Mouse (Mus musculus) forelimb bud, embryonic 11.5 days (tissue): ENCODE data around the gene Grk6.
A peak's percentile ranks its signal among the peaks of the same experiment; 100 is the strongest.

Source experiments
- DNase-seq: peaks from one replicate; pipeline ENCODE4 v3.0.0-alpha.2; 2012; ENCODE audit warnings: low read depth, low spot score

The Grk6 gene

DNA sequence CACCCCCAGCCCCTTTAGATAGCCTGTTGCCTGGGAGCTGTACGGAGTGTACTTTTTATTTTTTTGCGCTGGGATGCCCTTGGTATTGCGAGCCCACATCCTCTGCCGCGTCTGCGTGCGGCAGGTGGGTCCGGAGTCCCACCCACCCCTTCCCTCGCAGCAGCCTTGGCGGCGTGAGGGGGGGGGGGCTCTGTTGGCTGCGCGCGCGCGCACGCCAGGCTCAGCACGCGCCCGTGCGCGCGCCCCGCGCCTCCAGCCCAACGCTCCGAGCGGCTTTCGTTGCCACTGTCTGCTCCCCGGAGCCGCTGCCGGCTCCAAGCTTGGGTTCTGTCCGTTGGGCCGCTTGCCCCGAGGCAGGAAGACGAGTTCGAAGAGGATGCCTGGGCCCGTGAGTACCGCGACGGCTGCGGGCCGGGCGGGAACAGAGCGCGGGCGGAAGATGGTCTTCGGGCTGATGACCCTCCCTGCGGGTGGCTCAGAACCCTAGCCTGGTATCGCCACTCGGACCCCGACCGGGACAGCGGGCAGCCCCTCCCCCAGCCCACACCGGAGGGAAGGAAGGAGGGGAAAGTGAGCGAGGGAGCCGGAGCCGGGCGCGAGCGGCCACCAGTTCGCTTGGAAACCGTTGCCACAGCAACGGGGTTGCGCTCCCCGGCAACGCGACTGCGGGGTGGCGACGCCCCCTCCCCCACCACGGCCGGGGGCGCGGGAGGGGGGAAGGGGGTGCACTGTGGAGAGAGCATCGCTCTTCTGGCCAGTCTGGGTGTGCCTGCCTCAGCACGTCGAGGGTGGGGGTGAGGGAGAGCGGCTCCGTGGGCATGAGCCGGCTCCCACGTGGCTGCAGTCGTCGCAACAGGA is 19.4 kb downstream of the Grk6 start, which contains the start of gene Prr7:
Gene Prr7 (plus strand): TSS at position 241 of the 858 bp plus-strand sequence.
- peak; percentile 67 for DNase-seq

GRCm38 (mm10) chr13:55465184-55465583 is 20.3 kb downstream of the Grk6 start:
- DNase-seq, result no peak

GRCm38 (mm10) chr13:55465830-55466440 is 21.1 kb downstream of the Grk6 start:
- no peak for DNase-seq

GRCm38 (mm10) chr13:55468851-55469560 is 24.1 kb downstream of the Grk6 start:
- no peak for DNase-seq

- DNase-seq, result no peak
Measured at GRCm38 (mm10) chr13:55470372-55470771, 25.5 kb downstream of the Grk6 start.

DNA sequence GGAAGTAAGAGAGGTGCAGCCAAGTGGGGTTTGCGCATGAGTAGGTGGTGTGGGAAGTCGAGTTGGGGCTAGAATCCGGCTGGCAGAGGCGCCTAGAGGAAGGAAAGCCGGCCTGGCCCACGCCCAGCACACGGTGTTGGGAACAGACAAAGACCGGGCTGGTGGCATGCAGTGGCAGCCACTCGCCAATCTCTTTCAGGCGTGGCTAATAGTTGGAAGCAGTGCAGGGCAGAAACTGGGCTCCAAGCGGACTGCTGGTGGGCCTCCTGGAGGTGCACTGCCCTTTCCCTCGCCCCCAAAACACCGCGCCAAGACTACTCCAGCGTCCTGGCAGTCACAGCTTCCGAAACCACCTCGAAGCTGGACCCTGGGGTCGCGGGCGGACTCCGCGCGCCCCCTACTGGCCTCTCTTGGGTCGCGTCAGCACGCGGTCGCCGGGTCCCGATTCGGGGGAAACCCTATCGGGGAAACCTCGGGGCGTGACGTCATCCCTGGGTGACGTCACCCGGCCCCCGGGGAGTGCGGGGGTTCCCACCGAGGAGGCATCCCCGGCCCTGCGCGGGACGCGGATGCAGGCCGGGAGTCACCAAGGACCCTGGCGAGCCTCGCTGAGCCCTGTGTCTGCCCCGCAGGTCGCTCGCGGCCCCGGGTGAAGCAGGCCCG is 26.4 kb downstream of the Grk6 start:
- peak; percentile 94 for DNase-seq

DNA sequence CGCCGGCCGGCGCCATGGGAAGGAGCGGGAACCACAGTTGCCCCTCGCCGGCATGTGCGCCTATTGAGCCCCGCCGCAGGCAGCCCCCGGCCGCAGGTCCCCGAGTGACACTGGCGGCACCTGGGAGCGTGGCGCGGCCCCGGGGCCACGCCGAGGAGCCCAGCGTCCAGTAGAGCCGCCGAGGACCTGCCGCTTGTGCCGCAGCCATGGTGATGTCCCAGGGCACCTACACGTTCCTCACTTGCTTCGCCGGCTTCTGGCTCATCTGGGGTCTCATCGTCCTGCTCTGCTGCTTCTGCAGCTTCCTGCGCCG is 26.9 kb downstream of the Grk6 start:
- DNase-seq, result no peak

- peak; percentile 54 for DNase-seq
Measured at GRCm38 (mm10) chr13:55472132-55473022, 27.5 kb downstream of the Grk6 start.

- DNase-seq, result peak; percentile 56
Measured at GRCm38 (mm10) chr13:55473076-55473831, 28.4 kb downstream of the Grk6 start.

GRCm38 (mm10) chr13:55473961-55474360 is 29.1 kb downstream of the Grk6 start:
- no peak for DNase-seq

- DNase-seq, result no peak
Measured at GRCm38 (mm10) chr13:55474621-55475069, 29.8 kb downstream of the Grk6 start.

DNA sequence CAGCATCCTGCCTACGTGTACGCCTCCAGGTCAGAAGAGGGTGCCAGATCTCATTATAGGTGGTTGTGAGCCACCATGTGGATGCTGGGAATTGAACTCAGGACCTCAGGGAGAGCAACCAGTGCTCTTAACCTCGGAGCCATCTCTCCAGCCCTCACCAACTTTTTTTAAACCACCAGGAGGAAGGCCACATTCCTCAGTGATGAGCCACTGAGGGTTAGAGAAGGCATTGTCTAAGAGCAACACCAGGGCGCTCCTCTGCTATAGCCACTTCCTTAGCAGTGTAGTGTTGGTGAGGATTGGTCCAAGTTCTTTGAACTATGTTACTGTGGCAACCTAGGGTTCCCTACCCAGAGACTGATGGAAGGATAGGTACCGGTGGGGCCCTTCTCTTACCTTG is 30.9 kb downstream of the Grk6 start:
- DNase-seq, result no peak

- no peak for DNase-seq
Measured at GRCm38 (mm10) chr13:55476256-55476655, 31.4 kb downstream of the Grk6 start.

- no peak for DNase-seq
Measured at GRCm38 (mm10) chr13:55477492-55477891, 32.6 kb downstream of the Grk6 start.

DNA sequence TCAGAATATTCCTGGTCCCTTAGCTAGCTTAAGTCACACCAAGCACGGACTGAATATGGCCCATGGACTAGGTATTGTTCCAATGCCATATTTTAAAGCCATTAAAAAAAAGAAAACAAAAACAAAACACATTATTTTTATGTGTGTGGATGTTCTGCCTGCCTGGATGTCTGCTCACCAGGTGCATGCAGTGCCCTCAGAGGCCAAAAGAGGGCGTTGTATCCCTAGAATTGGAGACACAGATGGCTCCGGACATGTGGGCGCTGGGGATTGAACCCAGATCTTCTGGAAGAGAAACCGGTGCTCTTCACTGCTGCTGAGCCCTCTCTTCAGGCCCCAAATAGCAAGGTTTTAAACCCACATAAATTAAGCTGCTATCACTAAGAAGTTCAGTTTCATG is 33.2 kb downstream of the Grk6 start:
- DNase-seq, result no peak

- no peak for DNase-seq
Measured at GRCm38 (mm10) chr13:55479008-55479407, 34.1 kb downstream of the Grk6 start.

DNA sequence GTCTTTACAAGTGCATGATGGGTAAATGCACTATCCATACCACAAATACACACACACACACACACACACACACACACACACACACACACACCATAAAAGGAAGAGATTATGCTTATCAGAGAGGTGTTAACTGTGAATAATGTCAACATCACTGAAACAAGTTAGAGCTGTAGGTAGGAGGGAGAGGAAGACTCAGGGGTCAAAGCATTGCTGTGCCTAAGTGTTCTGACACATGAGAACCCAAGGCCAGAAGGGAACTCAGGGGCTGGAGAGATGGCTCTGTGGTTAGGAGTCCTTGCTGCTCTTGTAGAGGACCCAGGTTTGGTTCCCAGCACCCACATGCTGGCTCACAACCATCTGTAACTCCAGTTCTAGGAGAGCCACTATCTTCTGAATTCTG is 35.1 kb downstream of the Grk6 start:
- DNase-seq, result no peak

GRCm38 (mm10) chr13:55482542-55482941 is 37.7 kb downstream of the Grk6 start:
- DNase-seq, result no peak

GRCm38 (mm10) chr13:55483071-55483470 is 38.2 kb downstream of the Grk6 start:
- no peak for DNase-seq

GRCm38 (mm10) chr13:55483593-55483992 is 38.7 kb downstream of the Grk6 start:
- DNase-seq, result no peak
